Mouse (Mus musculus) kidney, adult 11 months (tissue): Measurements from ENCODE around the gene Ppp2r5c.

Experiments used
- DNase-seq: peaks from one replicate; pipeline ENCODE4 v3.0.0; 2022

Ppp2r5c gene

GRCm38 (mm10) chr12:110444530-110444929 is 2.4 kb upstream of the Ppp2r5c start:
- no peak for DNase-seq

- no peak for DNase-seq
These were observed 1.1 kb upstream of the Ppp2r5c start for GRCm38 (mm10) chr12:110445775-110446174.

GRCm38 (mm10) chr12:110447306-110447705 is 386 bp downstream of the Ppp2r5c start:
- DNase-seq: peak; percentile 51

DNA sequence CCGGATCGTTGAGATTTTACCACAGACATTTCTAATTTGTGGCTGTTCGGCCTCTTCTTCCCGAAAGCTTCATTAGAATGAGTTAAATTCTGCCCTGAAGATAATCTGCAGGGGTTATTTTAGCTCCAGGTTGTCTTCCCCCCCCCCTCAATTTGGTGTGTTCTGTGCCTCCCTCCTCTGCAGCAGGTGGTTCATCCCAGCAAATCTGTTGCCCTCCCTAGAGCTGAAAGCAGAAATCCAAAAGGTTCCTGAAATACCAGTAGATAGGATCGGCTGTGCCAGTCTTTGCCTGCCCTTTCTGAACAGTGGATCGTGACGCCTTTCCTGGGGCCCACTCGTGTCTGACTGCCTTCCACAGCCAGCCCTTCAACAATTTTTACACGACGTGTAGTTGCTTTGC is 1.8 kb downstream of the Ppp2r5c start:
- no peak for DNase-seq

GRCm38 (mm10) chr12:110454223-110454622 is 7.3 kb downstream of the Ppp2r5c start:
- DNase-seq: peak; percentile 50

DNA sequence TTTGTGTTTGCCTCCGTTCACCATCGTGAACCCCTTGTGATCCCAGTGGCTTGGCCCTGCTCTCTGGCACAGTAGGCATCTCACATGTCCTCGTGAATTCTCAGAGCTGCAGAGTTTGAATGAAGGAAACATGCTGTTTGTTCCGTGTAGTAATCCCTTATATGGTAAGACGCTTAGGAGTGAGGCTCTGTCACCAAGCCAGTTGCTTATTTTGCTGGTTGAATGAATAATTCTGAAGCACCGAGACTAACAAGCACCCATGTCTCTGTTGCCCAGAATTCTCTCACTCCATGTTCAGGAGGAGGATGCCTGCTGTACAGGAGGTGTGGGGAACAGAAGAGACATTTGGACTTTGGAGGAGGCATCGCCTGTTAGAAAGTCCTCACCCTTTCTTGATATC is 9.1 kb downstream of the Ppp2r5c start:
- DNase-seq: no peak

DNA sequence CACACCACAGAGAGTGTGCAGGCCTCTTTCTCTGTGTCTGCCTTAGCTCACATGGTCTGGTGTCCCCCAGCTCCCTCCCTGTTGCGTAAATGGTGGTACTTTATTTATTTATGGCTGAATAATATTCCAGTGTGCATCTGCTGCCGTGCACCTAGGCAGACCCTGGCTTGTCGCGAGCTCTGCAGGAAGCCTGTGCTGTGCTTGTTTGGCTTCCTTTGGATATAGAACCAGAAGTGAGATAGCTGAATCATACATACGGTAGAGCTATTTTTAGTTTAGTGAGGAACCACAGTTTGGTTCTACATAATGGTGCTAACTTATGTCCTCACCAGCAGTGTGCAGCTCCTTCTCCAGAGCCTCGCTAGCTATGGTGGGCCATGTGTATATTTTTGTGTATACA is 11.7 kb downstream of the Ppp2r5c start:
- no peak for DNase-seq

GRCm38 (mm10) chr12:110460418-110461300 is 13.7 kb downstream of the Ppp2r5c start:
- DNase-seq: peak; percentile 85

DNA sequence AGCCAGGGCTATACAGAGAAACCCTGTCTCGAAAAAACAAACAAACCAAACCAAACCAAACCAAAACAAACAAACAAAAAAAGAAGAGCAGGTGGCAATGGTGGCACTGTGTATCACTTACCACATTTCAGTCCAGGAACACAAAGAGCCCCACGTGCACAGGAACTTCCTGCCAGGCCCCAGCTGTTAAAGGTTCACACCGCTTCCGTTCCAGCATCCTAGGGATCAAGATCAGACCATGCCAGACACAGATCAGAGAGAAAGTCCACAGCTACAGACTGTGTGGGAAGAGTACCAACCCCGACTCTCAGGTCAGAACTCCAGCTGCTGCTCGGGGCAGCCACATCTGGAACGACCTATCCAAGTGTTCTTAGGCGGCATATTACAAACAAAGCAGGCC is 16.8 kb downstream of the Ppp2r5c start:
- no peak for DNase-seq

DNA sequence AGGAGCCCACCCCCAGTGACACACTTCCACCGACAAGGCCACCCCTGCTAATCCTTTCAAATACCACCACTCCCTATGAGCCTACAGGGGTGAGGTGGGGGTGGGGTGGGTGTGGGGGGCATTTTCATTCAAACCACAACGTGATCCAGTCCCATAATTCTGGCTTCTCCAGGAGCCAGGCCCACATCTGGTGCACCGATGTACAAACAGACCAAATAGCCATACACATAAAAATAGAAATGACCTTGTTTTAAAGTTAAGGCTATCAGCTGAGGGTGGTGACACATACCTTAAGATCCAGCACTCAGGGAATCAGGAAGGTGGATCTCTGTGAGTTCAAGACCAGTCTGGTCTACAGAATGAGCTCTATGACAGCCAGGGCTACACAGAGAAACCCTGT is 24.5 kb downstream of the Ppp2r5c start:
- no peak for DNase-seq

GRCm38 (mm10) chr12:110472247-110472646 is 25.3 kb downstream of the Ppp2r5c start:
- DNase-seq: no peak

DNA sequence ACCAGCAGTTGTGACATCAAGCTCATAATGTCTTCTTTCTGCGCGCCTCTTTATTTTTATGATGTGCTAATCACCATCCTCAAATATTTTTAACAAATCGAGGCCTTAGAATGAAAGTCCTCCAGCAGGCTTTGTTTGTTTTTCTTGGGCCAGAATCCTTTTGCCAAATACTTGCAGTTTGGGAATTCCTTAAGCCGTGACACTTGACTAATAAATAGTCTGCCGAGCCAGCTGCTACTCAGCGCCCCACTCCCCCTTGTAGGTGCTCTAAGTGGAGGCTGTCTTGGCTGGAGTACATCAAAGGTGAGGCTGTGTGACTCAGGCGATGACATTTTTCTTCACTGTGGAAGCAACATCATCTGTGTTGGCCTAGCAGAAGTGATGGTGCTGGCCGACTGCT is 27.6 kb downstream of the Ppp2r5c start:
- DNase-seq: no peak

- DNase-seq: no peak
These were observed 29.6 kb downstream of the Ppp2r5c start for GRCm38 (mm10) chr12:110476561-110476960.

GRCm38 (mm10) chr12:110477906-110478305 is 31.0 kb downstream of the Ppp2r5c start:
- no peak for DNase-seq

- DNase-seq: no peak
These were observed 31.7 kb downstream of the Ppp2r5c start for GRCm38 (mm10) chr12:110478601-110479008.

DNA sequence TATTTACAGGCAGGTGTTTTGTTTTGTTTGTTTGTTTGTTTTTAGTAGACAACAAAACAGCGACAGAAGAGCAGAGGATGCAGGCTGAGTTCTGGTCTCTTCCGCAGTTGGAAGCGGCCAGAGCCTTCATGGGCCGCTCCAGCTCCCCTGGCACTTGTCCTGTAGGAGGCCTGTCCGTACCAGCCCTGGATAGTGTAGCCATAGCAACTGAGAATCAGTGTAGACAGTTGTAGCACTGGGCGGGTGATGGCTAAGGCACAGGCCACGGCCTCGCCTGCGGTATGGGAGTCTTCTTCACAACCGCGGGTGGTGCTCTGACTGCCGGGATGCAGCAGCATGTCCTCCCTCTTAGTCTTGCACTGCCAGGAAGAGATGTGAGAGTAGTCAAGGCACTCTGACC is 32.3 kb downstream of the Ppp2r5c start:
- DNase-seq: no peak

- no peak for DNase-seq
These were observed 33.8 kb downstream of the Ppp2r5c start for GRCm38 (mm10) chr12:110480701-110481100.

- no peak for DNase-seq
These were observed 36.8 kb downstream of the Ppp2r5c start for GRCm38 (mm10) chr12:110483761-110484160.

DNA sequence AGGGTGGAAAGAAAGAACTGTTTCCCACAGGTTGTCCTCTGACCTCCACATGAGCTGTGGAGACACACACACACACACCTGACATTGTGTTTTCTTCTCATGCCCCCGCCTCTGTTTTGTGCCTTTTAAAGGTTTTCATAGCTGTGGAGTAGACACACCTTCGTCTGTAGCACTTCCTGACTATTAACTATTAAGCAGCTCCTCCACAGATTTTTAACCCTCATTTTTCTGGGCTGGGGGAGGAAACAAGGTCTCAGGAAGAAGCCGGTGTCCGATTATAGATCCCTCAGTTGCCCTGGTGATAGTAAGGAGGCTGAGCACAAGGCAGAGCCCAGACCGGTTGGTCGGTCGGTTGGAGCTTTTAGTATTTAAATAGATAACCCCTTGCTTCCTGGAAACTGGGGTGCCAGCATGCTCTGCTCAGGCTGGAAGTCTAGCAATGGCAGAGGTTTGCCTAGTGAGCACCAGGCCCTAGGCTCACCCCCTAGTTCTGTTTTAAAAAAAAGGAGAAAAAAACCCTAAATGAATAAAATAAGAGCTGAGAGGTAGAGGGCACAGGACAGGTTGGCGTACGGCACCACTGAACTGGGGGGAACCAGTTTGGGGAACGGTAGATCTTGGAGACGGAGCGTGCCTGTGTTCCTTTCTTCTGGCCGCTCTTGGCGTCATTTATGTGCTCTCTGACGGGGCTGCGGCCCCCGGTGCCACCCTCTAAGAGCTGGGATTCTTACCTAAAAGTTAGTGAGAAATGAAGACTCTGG is 38.1 kb downstream of the Ppp2r5c start:
- no peak for DNase-seq

GRCm38 (mm10) chr12:110485585-110486331 is 38.8 kb downstream of the Ppp2r5c start:
- peak; percentile 92 for DNase-seq

GRCm38 (mm10) chr12:110486852-110487251 is 39.9 kb downstream of the Ppp2r5c start:
- no peak for DNase-seq

GRCm38 (mm10) chr12:110488031-110488430 is 41.1 kb downstream of the Ppp2r5c start:
- DNase-seq: no peak

- DNase-seq: no peak
These were observed 43.2 kb downstream of the Ppp2r5c start for GRCm38 (mm10) chr12:110489946-110490701.
